Mouse (Mus musculus) urinary bladder, postnatal 0 days (tissue): Measurements from ENCODE around the gene Zfp979. TPM values are rescaled to one million over a fixed set of nuclear protein-coding genes. Genes with fewer than 3 reads are reported as not detected.

Source experiments
- polyA plus RNA-seq: library from polyadenylated mRNA; unstranded; fragments of >200 nt; fragmentation: Nextera tagmentation; extraction: Ambion mirVana; gene quantifications from 2 replicates; pipeline ENCODE4 v1.2.1, GENCODE M21; 2015

Gene Zfp979
- 1.6 and 1.7 TPM in 2 replicates for polyA plus RNA-seq

GRCm38 (mm10) chr4:147642413-147642812, at the start of gene Zfp979:
Gene Zfp979, minus strand, starts transcription at chr4:147642513.

Other genes starting within 250 kb of the Zfp979 start
- 2.1 and 2.8 TPM in 2 replicates for gene Zfp982, start 150.1 kb downstream of the Zfp979 start, polyA plus RNA-seq
- gene Gm16503, start 102.3 kb downstream of the Zfp979 start, polyA plus RNA-seq, result 0.06 TPM in 1 of 2 replicates, not detected in the other
- 0.07 TPM in 1 of 2 replicates, not detected in the other for gene Zfp985, start 89.2 kb downstream of the Zfp979 start, polyA plus RNA-seq
- not detected in 2 replicates for gene Zfp534, start 60.0 kb upstream of the Zfp979 start, polyA plus RNA-seq
- 4.3 and 5.0 TPM in 2 replicates for gene Zfp984, start 167.3 kb upstream of the Zfp979 start, polyA plus RNA-seq
- 2.9 and 4.2 TPM in 2 replicates for gene Zfp933, start 205.9 kb upstream of the Zfp979 start, polyA plus RNA-seq
- 12.1 and 14.6 TPM in 2 replicates for gene Miip, start 226.3 kb upstream of the Zfp979 start, polyA plus RNA-seq
- 2.0 and 2.2 TPM in 2 replicates for gene Fv1, start 226.5 kb upstream of the Zfp979 start, polyA plus RNA-seq